Mouse (Mus musculus): ENCODE results near the gene Wdr5. TPM values are rescaled to one million over a fixed set of nuclear protein-coding genes. Genes with fewer than 3 reads are reported as not detected.

Wdr5 gene
- polyA plus RNA-seq, 2 experiments, result 51.6 to 66.0 TPM

- no peak overlapping the region for H3K4me2 ChIP-seq (replicated peaks; ENCODE audit: low read depth, low read length, severe bottlenecking)
- no peak for ATAC-seq (ENCODE audit: low FRiP score, low read depth)
- DNase-seq (ENCODE audit: low spot score), result no peak
- no peak overlapping the region for H3K9ac ChIP-seq (ENCODE audit: low read depth, low read length, severe bottlenecking)
- 77% methylated on average over 8 of the region's 8 CpGs for WGBS
- H3K27ac ChIP-seq (replicated peaks; ENCODE audit: low read depth, low read length), result peak overlapping the region; percentile 52; the same call in 1 of the 2 replicates
- no peak overlapping the region for H3K4me3 ChIP-seq (replicated peaks; ENCODE audit: low read length)
- TF ChIP-seq POLR2A (IDR thresholded peaks at IDR 0.05; ENCODE audit: borderline replicate concordance, extremely low read depth, insufficient read depth, insufficient read length), result no peak
- H3K9me3 ChIP-seq (ENCODE audit: control insufficient read depth, low read length), result no peaks in the 10 kb centered on the region
- H3K36me3 ChIP-seq (ENCODE audit: control insufficient read depth, insufficient read depth, low read length), result no peaks in the 10 kb centered on the region
- H3K4me1 ChIP-seq (ENCODE audit: control insufficient read depth, insufficient read depth, low read length), result peaks cover 28% of the 10 kb centered on the region
- H3K27me3 ChIP-seq (ENCODE audit: control insufficient read depth, insufficient read depth, low read length), result no peaks in the 10 kb centered on the region
These were observed 58.6 kb downstream of the Wdr5 start for GRCm38 (mm10) chr2:27573628-27573966.

GRCm38 (mm10) chr2:27576416-27576815 lies 61.5 kb downstream of the Wdr5 start:
- Histone ChIP-seq H3K27ac (replicated peaks; ENCODE audit: low read depth, low read length) (no peak overlapping the region), H3K4me3 (replicated peaks; ENCODE audit: low read length) (no peak overlapping the region), H3K4me2 (replicated peaks; ENCODE audit: low read depth, low read length, severe bottlenecking) (no peak overlapping the region), H3K4me1 (ENCODE audit: control insufficient read depth, insufficient read depth, low read length) (peaks cover 21% of the 10 kb centered on the region), H3K36me3 (ENCODE audit: control insufficient read depth, insufficient read depth, low read length) (no peaks in the 10 kb centered on the region), H3K9ac (ENCODE audit: low read depth, low read length, severe bottlenecking) (no peak overlapping the region), H3K9me3 (ENCODE audit: control insufficient read depth, low read length) (no peaks in the 10 kb centered on the region), H3K27me3 (ENCODE audit: control insufficient read depth, insufficient read depth, low read length) (no peaks in the 10 kb centered on the region)
- DNase-seq (ENCODE audit: low spot score), result no peak
- ATAC-seq (ENCODE audit: low FRiP score, low read depth), result no peak
- no peak for TF ChIP-seq POLR2A (IDR thresholded peaks at IDR 0.05; ENCODE audit: borderline replicate concordance, extremely low read depth, insufficient read depth, insufficient read length)
- 83% methylated on average over 4 of the region's 4 CpGs for WGBS

GRCm38 (mm10) chr2:27578552-27578951 lies 63.6 kb downstream of the Wdr5 start:
- 89% methylated on average over 4 of the region's 4 CpGs for WGBS
- no peak overlapping the region for H3K9ac ChIP-seq (ENCODE audit: low read depth, low read length, severe bottlenecking)
- no peak overlapping the region for H3K27ac ChIP-seq (replicated peaks; ENCODE audit: low read depth, low read length)
- no peaks in the 10 kb centered on the region for H3K27me3 ChIP-seq (ENCODE audit: control insufficient read depth, insufficient read depth, low read length)
- no peak overlapping the region for H3K4me3 ChIP-seq (replicated peaks; ENCODE audit: low read length)
- no peaks in the 10 kb centered on the region for H3K9me3 ChIP-seq (ENCODE audit: control insufficient read depth, low read length)
- no peak for ATAC-seq (ENCODE audit: low FRiP score, low read depth)
- H3K4me1 ChIP-seq (ENCODE audit: control insufficient read depth, insufficient read depth, low read length), result peaks cover 3% of the 10 kb centered on the region; the same call in 1 of the 2 replicates
- no peak overlapping the region for H3K4me2 ChIP-seq (replicated peaks; ENCODE audit: low read depth, low read length, severe bottlenecking)
- DNase-seq (ENCODE audit: low spot score), result no peak
- no peaks in the 10 kb centered on the region for H3K36me3 ChIP-seq (ENCODE audit: control insufficient read depth, insufficient read depth, low read length)
- no peak for TF ChIP-seq POLR2A (IDR thresholded peaks at IDR 0.05; ENCODE audit: borderline replicate concordance, extremely low read depth, insufficient read depth, insufficient read length)

GRCm38 (mm10) chr2:27582112-27582511 lies 67.2 kb downstream of the Wdr5 start:
- TF ChIP-seq POLR2A (IDR thresholded peaks at IDR 0.05; ENCODE audit: borderline replicate concordance, extremely low read depth, insufficient read depth, insufficient read length), result no peak
- H3K27ac ChIP-seq (replicated peaks; ENCODE audit: low read depth, low read length), result no peak overlapping the region
- H3K4me3 ChIP-seq (replicated peaks; ENCODE audit: low read length), result no peak overlapping the region
- H3K4me2 ChIP-seq (replicated peaks; ENCODE audit: low read depth, low read length, severe bottlenecking), result no peak overlapping the region
- DNase-seq (ENCODE audit: low spot score), result no peak
- no peaks in the 10 kb centered on the region for H3K4me1 ChIP-seq (ENCODE audit: control insufficient read depth, insufficient read depth, low read length)
- no peak for ATAC-seq (ENCODE audit: low FRiP score, low read depth)
- H3K9ac ChIP-seq (ENCODE audit: low read depth, low read length, severe bottlenecking), result no peak overlapping the region
- H3K9me3 ChIP-seq (ENCODE audit: control insufficient read depth, low read length), result no peaks in the 10 kb centered on the region
- no peaks in the 10 kb centered on the region for H3K36me3 ChIP-seq (ENCODE audit: control insufficient read depth, insufficient read depth, low read length)
- H3K27me3 ChIP-seq (ENCODE audit: control insufficient read depth, insufficient read depth, low read length), result no peaks in the 10 kb centered on the region
- 59% methylated on average over 11 of the region's 11 CpGs for WGBS

DNA sequence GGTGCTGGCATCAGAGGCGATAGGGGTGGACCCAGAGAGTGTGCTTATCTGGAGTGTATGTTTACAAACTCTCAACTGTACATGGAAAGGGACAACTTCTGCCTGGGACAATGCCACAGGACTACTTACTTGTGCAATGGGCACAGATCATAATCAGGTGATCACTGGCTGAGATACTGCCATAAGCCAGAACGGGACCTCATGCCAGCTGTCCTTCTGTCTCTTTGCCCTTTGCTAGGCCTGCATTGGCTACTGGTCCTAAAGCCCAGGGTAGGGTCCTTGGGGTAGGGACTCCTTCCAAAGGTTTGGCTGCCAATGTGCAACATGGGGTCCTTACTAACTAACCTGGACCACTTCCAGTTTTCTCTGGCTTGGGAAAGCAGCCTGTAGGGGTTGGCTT lies 68.1 kb downstream of the Wdr5 start:
- DNase-seq (ENCODE audit: low spot score), result no peak
- Histone ChIP-seq H3K36me3 (ENCODE audit: control insufficient read depth, insufficient read depth, low read length) (no peaks in the 10 kb centered on the region), H3K27ac (replicated peaks; ENCODE audit: low read depth, low read length) (no peak overlapping the region), H3K4me1 (ENCODE audit: control insufficient read depth, insufficient read depth, low read length) (no peaks in the 10 kb centered on the region), H3K9me3 (ENCODE audit: control insufficient read depth, low read length) (no peaks in the 10 kb centered on the region), H3K4me2 (replicated peaks; ENCODE audit: low read depth, low read length, severe bottlenecking) (no peak overlapping the region), H3K4me3 (replicated peaks; ENCODE audit: low read length) (no peak overlapping the region), H3K9ac (ENCODE audit: low read depth, low read length, severe bottlenecking) (no peak overlapping the region), H3K27me3 (ENCODE audit: control insufficient read depth, insufficient read depth, low read length) (no peaks in the 10 kb centered on the region)
- 86% methylated on average over 2 of the region's 2 CpGs for WGBS
- ATAC-seq (ENCODE audit: low FRiP score, low read depth), result no peak
- no peak for TF ChIP-seq POLR2A (IDR thresholded peaks at IDR 0.05; ENCODE audit: borderline replicate concordance, extremely low read depth, insufficient read depth, insufficient read length)

- WGBS, result 92% methylated on average over 13 of the region's 13 CpGs
These were observed 69.6 kb downstream of the Wdr5 start for GRCm38 (mm10) chr2:27584546-27584945.

More at GRCm38 (mm10) chr2:27584546-27584945, 69.6 kb downstream of the Wdr5 start:
- Histone ChIP-seq H3K4me1 (ENCODE audit: control insufficient read depth, insufficient read depth, low read length) (no peaks in the 10 kb centered on the region), H3K4me2 (replicated peaks; ENCODE audit: low read depth, low read length, severe bottlenecking) (no peak overlapping the region), H3K9ac (ENCODE audit: low read depth, low read length, severe bottlenecking) (no peak overlapping the region), H3K27me3 (ENCODE audit: control insufficient read depth, insufficient read depth, low read length) (no peaks in the 10 kb centered on the region), H3K4me3 (replicated peaks; ENCODE audit: low read length) (no peak overlapping the region), H3K36me3 (ENCODE audit: control insufficient read depth, insufficient read depth, low read length) (no peaks in the 10 kb centered on the region), H3K9me3 (ENCODE audit: control insufficient read depth, low read length) (no peaks in the 10 kb centered on the region), H3K27ac (replicated peaks; ENCODE audit: low read depth, low read length) (no peak overlapping the region)
- DNase-seq (ENCODE audit: low spot score) (no peak), ATAC-seq (ENCODE audit: low FRiP score, low read depth) (no peak)
- no peak for TF ChIP-seq POLR2A (IDR thresholded peaks at IDR 0.05; ENCODE audit: borderline replicate concordance, extremely low read depth, insufficient read depth, insufficient read length)

Other genes with a start within 250 kb of the Wdr5 start
- 19.6 and 23.8 TPM in 2 replicates for gene Vav2, start 88.1 kb upstream of the Wdr5 start, polyA plus RNA-seq (2012; rRNA removed)
- 5.9 and 6.2 TPM in 2 replicates for gene Vav2, start 88.1 kb upstream of the Wdr5 start, polyA plus RNA-seq (2014; fragmentation: Nextera tagmentation; extraction: Ambion mirVana)
- 12.5 and 13.0 TPM in 2 replicates for gene Brd3os, start 72.8 kb upstream of the Wdr5 start, polyA plus RNA-seq (2012; rRNA removed)
- gene Brd3os, start 72.8 kb upstream of the Wdr5 start, polyA plus RNA-seq (2014; fragmentation: Nextera tagmentation; extraction: Ambion mirVana), result 9.9 and 13.7 TPM in 2 replicates
- gene Brd3, start 7.5 kb upstream of the Wdr5 start, polyA plus RNA-seq (2012; rRNA removed), result 75.5 and 78.1 TPM in 2 replicates
- gene Brd3, start 7.5 kb upstream of the Wdr5 start, polyA plus RNA-seq (2014; fragmentation: Nextera tagmentation; extraction: Ambion mirVana), result 155 and 177 TPM in 2 replicates
- 56.8 and 80.3 TPM in 2 replicates for gene Rxra, start 161.3 kb downstream of the Wdr5 start, polyA plus RNA-seq (2012; rRNA removed)
- gene Rxra, start 161.3 kb downstream of the Wdr5 start, polyA plus RNA-seq (2014; fragmentation: Nextera tagmentation; extraction: Ambion mirVana), result 13.8 and 17.0 TPM in 2 replicates